Mouse (Mus musculus) midbrain, embryonic 14.5 days (tissue): ENCODE measurements around the gene Pgrmc2. TPM values are rescaled to one million over a fixed set of nuclear protein-coding genes. Genes with fewer than 3 reads are reported as not detected.
A peak's percentile ranks its signal among the peaks of the same experiment; 100 is the strongest.

Source experiments
- ATAC-seq: fragments of 200-750 bp; cut with Nextera tagmentation; 2 replicates; pipeline ENCODE4 v1.8.0; 2017; ENCODE audit warnings: moderate number of reproducible peaks, moderate library complexity; ENCODE audit not compliant: low FRiP score, low TSS enrichment
- DNase-seq: peaks from one replicate; pipeline ENCODE4 v3.0.0-alpha.2; 2015
- H3K27ac ChIP-seq: fragments of 300-500 bp; sonication (generic); replicated peaks from 2 replicates; pipeline ENCODE4 v1.5.1; 2014; ENCODE audit warnings: mild to moderate bottlenecking, low read depth, low read length, moderate library complexity
- H3K27me3 ChIP-seq: fragments of 300-500 bp; sonication (generic); 2 replicates; pipeline ENCODE4 v1.6.1; 2014; ENCODE audit warnings: low read length, control low read depth, mixed read lengths; ENCODE audit not compliant: control insufficient read depth, insufficient read depth
- H3K36me3 ChIP-seq: fragments of 300-500 bp; sonication (generic); 2 replicates; pipeline ENCODE4 v1.6.1; 2014; ENCODE audit warnings: low read length, control low read depth; ENCODE audit not compliant: control insufficient read depth, insufficient read depth
- H3K4me1 ChIP-seq: fragments of 300-500 bp; sonication (generic); 2 replicates; pipeline ENCODE4 v1.6.1; 2014; ENCODE audit warnings: mild to moderate bottlenecking, antibody characterized with exemption, low read length, control low read depth; ENCODE audit not compliant: control insufficient read depth, insufficient read depth
- H3K4me2 ChIP-seq: fragments of 300-500 bp; sonication (generic); 2 replicates; pipeline ENCODE4 v1.6.1; 2014; ENCODE audit warnings: mild to moderate bottlenecking, low read length, moderate library complexity
- H3K4me3 ChIP-seq: fragments of 300-500 bp; sonication (generic); replicated peaks from 2 replicates; pipeline ENCODE4 v1.5.1; 2014; ENCODE audit warnings: low read depth, low read length
- H3K9ac ChIP-seq: fragments of 300-500 bp; sonication (generic); replicated peaks from 2 replicates; pipeline ENCODE4 v1.6.1; 2014; ENCODE audit warnings: mild to moderate bottlenecking, low read length, moderate library complexity
- H3K9me3 ChIP-seq: fragments of 300-500 bp; sonication (generic); 2 replicates; pipeline ENCODE4 v1.6.1; 2016; ENCODE audit warnings: low read length, control low read depth, mixed read lengths; ENCODE audit not compliant: control insufficient read depth
- WGBS: fragments of 180-500 bp; shearing (Covaris S2); extraction: QIAGEN DNeasy Blood & Tissue Kit; methylation state at CpG from one replicate; pipeline ENCODE4 v1.1.7; 2014; 5-methylcytosine and 5-hydroxymethylcytosine counted together
- polyA plus RNA-seq: library from polyadenylated mRNA; unstranded; fragments of >200 nt; fragmentation: Nextera tagmentation; extraction: Ambion mirVana; gene quantifications from 2 replicates; pipeline ENCODE4 v1.2.1, GENCODE M21; 2014

Pgrmc2 gene
- polyA plus RNA-seq, 1 experiment from 2014 or later, result 23.0 TPM

GRCm38 (mm10) chr3:41038297-41038916, 44.4 kb downstream of the Pgrmc2 start:
- no peaks in the 10 kb centered on the region for H3K27me3 ChIP-seq
- no peak for DNase-seq
- H3K4me1 ChIP-seq, result no peaks in the 10 kb centered on the region
- no peak overlapping the region for H3K4me3 ChIP-seq
- no peak for ATAC-seq
- 59% methylated on average over 5 of the region's 5 CpGs for WGBS
- no peak overlapping the region for H3K27ac ChIP-seq
- H3K9ac ChIP-seq, result no peak overlapping the region
- H3K36me3 ChIP-seq, result no peaks in the 10 kb centered on the region
- H3K4me2 ChIP-seq, result no peak overlapping the region
- no peaks in the 10 kb centered on the region for H3K9me3 ChIP-seq

- no peaks in the 10 kb centered on the region for H3K9me3 ChIP-seq
- no peak for ATAC-seq
- no peak overlapping the region for H3K4me2 ChIP-seq
- 83% methylated on average over 12 of the region's 12 CpGs for WGBS
- no peaks in the 10 kb centered on the region for H3K27me3 ChIP-seq
- H3K9ac ChIP-seq, result no peak overlapping the region
- H3K36me3 ChIP-seq, result no peaks in the 10 kb centered on the region
- H3K27ac ChIP-seq, result no peak overlapping the region
- no peak for DNase-seq
- no peaks in the 10 kb centered on the region for H3K4me1 ChIP-seq
- H3K4me3 ChIP-seq, result no peak overlapping the region
Measured at GRCm38 (mm10) chr3:41031286-41032210, 51.3 kb downstream of the Pgrmc2 start.

GRCm38 (mm10) chr3:41030705-41031104, 52.1 kb downstream of the Pgrmc2 start:
- Histone ChIP-seq H3K27me3 (no peaks in the 10 kb centered on the region), H3K4me3 (no peak overlapping the region), H3K4me2 (no peak overlapping the region), H3K36me3 (no peaks in the 10 kb centered on the region), H3K9ac (no peak overlapping the region), H3K27ac (no peak overlapping the region), H3K4me1 (no peaks in the 10 kb centered on the region), H3K9me3 (no peaks in the 10 kb centered on the region)
- ATAC-seq (no peak), DNase-seq (no peak)
- WGBS, result 84% methylated on average over 1 of the region's 1 CpGs

- DNase-seq (peak; percentile 49), ATAC-seq (no peak)
- H3K9ac ChIP-seq, result no peak overlapping the region
- no peaks in the 10 kb centered on the region for H3K36me3 ChIP-seq
- no peaks in the 10 kb centered on the region for H3K27me3 ChIP-seq
- H3K4me3 ChIP-seq, result no peak overlapping the region
- no peaks in the 10 kb centered on the region for H3K9me3 ChIP-seq
- no peak overlapping the region for H3K4me2 ChIP-seq
- H3K4me1 ChIP-seq, result no peaks in the 10 kb centered on the region
- no peak overlapping the region for H3K27ac ChIP-seq
- 56% methylated on average over 6 of the region's 6 CpGs for WGBS
Measured at GRCm38 (mm10) chr3:41021980-41022379, 60.9 kb downstream of the Pgrmc2 start.

GRCm38 (mm10) chr3:41020687-41021086, 62.2 kb downstream of the Pgrmc2 start:
- Histone ChIP-seq H3K9me3 (no peaks in the 10 kb centered on the region), H3K4me1 (no peaks in the 10 kb centered on the region), H3K4me2 (no peak overlapping the region), H3K36me3 (no peaks in the 10 kb centered on the region), H3K27ac (no peak overlapping the region), H3K9ac (no peak overlapping the region), H3K4me3 (no peak overlapping the region), H3K27me3 (no peaks in the 10 kb centered on the region)
- DNase-seq (no peak), ATAC-seq (no peak)
- 93% methylated on average over 7 of the region's 7 CpGs for WGBS

- no peak overlapping the region for H3K4me3 ChIP-seq
- H3K27me3 ChIP-seq, result no peaks in the 10 kb centered on the region
- 80% methylated on average over 3 of the region's 3 CpGs for WGBS
- H3K27ac ChIP-seq, result no peak overlapping the region
- DNase-seq, result no peak
- no peak overlapping the region for H3K4me2 ChIP-seq
- no peaks in the 10 kb centered on the region for H3K36me3 ChIP-seq
- H3K9me3 ChIP-seq, result no peaks in the 10 kb centered on the region
- no peak overlapping the region for H3K9ac ChIP-seq
- no peak for ATAC-seq
- H3K4me1 ChIP-seq, result no peaks in the 10 kb centered on the region
Measured at GRCm38 (mm10) chr3:41018022-41018608, 64.7 kb downstream of the Pgrmc2 start.

Other genes starting within 250 kb of the Pgrmc2 start
- 10.4 and 12.8 TPM in 2 replicates for gene Mfsd8, start 236.2 kb downstream of the Pgrmc2 start, polyA plus RNA-seq
- 15.8 and 15.9 TPM in 2 replicates for gene Abhd18, start 236.1 kb downstream of the Pgrmc2 start, polyA plus RNA-seq
- gene 1700034I23Rik, start 180.5 kb downstream of the Pgrmc2 start, polyA plus RNA-seq, result 0.32 and 0.34 TPM in 2 replicates
- gene Larp1b, start 133.2 kb downstream of the Pgrmc2 start, polyA plus RNA-seq, result 4.6 and 5.0 TPM in 2 replicates